Mouse (Mus musculus): ENCODE results near the gene Kcnh6. TPM values are rescaled to one million over a fixed set of nuclear protein-coding genes. Genes with fewer than 3 reads are reported as not detected.
"Not testable (repeated sequence)": the region's sequence is repeated elsewhere in the genome, so short reads cannot be mapped to it uniquely, and the experiment has no call there.

The Kcnh6 gene
- total RNA-seq, 4 experiments from 2014 or later, result 1.9 to 2.6 (median 2.2) TPM

DNA sequence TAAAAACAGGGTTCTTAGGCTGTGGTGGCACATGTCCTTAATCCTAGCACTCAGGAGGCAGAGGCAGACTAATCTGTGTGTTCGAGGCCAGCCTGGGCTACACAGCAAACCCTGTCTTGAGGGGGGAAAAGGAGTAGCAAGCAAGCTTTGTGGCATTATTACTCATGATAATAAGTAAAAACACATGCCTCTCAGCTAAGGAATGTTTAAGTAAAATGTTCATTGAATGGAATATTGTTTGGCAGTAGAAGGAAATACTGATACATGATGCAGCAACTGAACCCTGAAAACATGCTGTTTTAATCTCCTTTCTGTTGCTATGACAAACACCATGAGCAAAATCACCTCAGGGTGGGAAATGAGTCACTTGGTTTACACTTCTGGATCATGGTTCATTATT, 53.4 kb downstream of the Kcnh6 start:
- no peak for DNase-seq (ENCODE audit: low spot score in 2 of 2)

DNA sequence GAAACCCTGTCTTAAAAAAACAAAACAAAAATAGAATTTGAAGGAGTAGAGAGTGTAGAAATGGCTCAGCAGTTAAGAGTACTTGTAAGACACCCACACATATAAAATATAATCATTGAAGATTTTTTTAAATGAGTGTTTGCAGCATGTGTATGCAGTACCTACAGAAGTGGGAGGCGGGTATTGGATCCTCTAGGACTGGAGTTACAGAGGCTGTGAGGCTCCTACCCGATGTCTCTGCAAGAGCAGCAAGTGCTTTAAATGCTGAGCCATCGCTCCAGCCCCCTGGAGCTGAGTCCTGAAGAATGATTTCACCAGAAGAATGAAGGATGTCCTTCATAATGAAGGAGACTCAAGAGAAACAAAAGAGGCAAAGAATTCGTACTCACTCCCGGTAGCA, 55.8 kb downstream of the Kcnh6 start:
- no peak for DNase-seq (ENCODE audit: low spot score in 2 of 2)

DNA sequence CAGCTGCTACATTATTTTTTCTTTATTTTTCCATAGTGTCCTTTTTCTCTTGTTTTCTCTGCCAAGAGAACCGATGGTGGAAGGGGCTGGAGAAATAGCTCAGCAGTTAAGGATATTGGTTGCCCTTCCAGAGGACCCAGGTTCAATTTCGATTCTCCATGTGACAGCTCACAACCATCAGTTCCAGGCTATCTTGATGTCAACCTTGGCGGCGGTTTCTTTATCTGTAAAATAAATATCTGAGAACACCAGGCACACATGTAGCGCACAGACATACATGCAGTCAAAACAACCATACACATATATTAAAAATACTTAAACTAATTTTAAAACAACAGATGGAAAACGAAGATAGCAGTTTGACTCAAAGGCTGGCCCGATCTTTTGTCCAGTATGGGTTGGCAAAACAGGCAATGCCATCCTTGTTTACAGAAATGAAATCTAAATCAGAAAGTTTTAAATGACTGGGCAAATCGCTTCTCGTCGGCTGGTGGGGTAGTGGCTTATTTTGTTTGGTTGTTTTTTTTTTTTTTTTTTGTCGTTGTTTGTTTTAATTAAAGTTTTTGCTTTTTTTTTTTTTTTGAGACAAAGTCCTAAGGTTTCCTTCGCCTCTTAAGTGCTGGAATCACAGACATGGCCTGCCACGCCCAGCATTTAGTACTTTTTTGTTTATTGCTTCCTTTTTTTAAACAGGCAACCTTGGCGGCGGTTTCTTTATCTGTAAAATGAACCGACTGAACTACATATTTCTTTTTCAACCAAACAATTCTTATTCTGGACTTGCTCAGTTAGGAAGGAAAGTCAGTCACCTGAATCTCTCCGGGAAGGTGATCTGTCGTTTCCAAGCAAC, 57.4 kb downstream of the Kcnh6 start:
- no peak for DNase-seq (ENCODE audit: low spot score in 2 of 2)

DNA sequence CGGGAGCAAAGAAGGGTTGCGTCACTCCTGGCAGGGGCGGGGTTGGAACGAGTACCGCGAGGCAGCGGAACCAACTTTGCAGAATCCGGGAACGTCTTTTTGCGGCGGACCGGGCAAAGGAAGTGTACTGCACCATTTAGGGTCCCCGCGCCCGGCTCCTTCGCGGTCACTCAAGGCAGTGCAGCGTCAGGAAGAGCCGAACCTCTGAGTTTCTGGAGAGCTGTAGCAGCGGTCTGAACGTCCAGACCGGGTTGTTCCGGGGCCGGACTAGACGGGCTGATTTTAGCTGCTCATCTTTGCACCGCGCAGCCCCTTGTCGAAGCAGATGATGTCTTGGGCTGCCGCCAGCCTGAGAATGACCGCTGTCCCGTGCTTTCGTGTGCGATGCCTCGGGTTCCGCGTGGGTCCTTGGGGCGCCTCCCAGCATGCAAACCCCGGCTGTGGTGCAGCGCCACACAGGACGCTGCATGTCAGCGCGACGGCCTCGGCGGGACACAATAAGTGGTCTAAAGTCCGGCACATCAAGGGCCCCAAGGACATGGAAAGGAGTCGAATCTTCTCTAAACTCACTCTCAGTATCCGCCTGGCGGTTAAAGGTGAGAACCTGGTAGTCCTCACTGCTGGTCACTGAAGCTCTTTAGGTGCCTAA, 58.1 kb downstream of the Kcnh6 start, which contains the start of gene Taco1:
TSS of gene Taco1 (plus strand) at position 139 of the 649 bp plus-strand sequence.
- DNase-seq (ENCODE audit: low spot score in 2 of 2), result peak; percentile 89 to 95

DNA sequence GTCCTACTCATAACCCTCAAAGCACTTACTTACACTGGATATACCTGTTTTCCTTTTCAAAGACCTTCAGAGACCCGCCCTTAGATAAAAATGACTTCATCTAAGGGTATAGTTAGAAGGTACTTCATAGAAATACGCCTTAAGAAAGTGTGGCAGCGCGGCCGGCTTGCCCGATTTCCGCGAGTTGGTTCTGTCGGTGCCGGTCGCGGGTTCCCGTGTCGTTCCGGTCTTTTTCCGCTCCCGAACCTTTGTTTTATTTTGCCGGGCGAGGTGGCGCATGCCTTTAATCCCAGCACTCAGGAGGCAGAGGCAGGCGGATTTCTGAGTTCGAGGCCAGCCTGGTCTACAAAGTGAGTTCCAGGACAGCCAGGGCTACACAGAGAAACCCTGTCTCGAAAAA, 58.7 kb downstream of the Kcnh6 start:
- DNase-seq (ENCODE audit: low spot score in 2 of 2), result not testable (repeated sequence)

DNA sequence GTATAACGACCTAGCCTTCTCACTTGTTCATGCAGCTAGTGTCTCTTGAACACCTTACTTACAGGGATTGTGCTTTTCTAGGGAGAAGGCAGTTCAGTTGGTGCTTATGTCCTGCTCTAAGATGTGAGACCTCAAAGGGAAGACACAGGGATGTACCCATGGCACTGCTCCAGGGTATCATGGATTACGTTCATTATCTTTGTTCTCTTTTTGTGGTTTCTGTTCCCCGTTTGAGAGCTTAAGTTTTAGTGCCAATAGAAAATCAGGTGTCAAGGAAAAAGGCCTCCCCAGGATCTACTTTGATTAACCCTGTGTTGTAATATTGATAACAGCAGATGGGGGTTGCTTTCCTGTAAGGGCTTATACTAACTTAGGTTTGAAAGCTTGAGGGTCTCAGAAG, 65.8 kb downstream of the Kcnh6 start:
- no peak for DNase-seq (ENCODE audit: low spot score in 2 of 2)

DNA sequence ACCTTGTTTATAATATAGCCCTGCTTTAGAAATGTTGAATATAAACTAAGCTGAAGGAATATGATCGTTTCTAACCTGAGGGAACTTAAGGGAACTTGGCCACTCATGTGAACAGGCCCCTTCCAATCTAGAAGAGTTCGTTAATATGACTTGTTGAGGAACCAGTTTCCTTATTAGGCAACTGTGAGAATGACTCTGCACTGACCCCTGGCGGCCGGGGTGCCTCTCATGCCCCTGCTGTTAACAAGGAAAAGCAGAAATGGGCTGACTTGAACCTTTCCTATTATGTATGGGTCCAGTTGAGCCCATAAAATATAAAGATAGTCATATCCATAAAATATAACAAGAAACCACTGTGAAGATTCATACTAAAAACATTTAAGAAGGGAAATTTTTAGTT, 68.4 kb downstream of the Kcnh6 start:
- peak in 1 of 2 experiments; percentile 34 for DNase-seq (ENCODE audit: low spot score in 2 of 2)

Other genes with a start within 250 kb of the Kcnh6 start
- gene Cyb561, start 54.8 kb upstream of the Kcnh6 start, total RNA-seq (2022), result 10 to 100 TPM; 86.6 to 90.7 (median 89.1) TPM
- gene Ace, start 40.2 kb upstream of the Kcnh6 start, total RNA-seq (2022), result 10 to 100 TPM; 18.6 to 24.5 (median 20.5) TPM
- gene Ace3, start 13.4 kb upstream of the Kcnh6 start, total RNA-seq (2022), result not detected
- 100 to 1,000 TPM; 126 to 137 (median 132) TPM for gene Dcaf7, start 28.7 kb downstream of the Kcnh6 start, total RNA-seq (2022)
- gene Taco1, start 57.9 kb downstream of the Kcnh6 start, total RNA-seq (2022), result 10 to 100 TPM; 16.1 to 18.2 (median 17.2) TPM
- 10 to 100 TPM; 28.2 to 31.8 (median 28.7) TPM for gene Map3k3, start 76.5 kb downstream of the Kcnh6 start, total RNA-seq (2022)
- 1 to 10 TPM in 1 of 4 experiments, not detected in 3; 1.7 TPM for gene Gm10840, start 152.7 kb downstream of the Kcnh6 start, total RNA-seq (2022)
- 10 to 100 TPM; 79.3 to 90.2 (median 86.9) TPM for gene Limd2, start 152.7 kb downstream of the Kcnh6 start, total RNA-seq (2022)
- gene Strada, start 194.0 kb downstream of the Kcnh6 start, total RNA-seq (2022), result 10 to 100 TPM; 29.0 to 34.0 (median 30.3) TPM
- gene Ccdc47, start 208.2 kb downstream of the Kcnh6 start, total RNA-seq (2022), result 10 to 100 TPM; 83.3 to 93.9 (median 86.2) TPM
- gene Ddx42, start 208.8 kb downstream of the Kcnh6 start, total RNA-seq (2022), result 10 to 100 TPM; 64.8 to 69.6 (median 68.7) TPM
- 10 to 100 TPM; 24.2 to 34.4 (median 29.6) TPM for gene Ftsj3, start 248.0 kb downstream of the Kcnh6 start, total RNA-seq (2022)
- 100 to 1,000 TPM; 185 to 217 (median 197) TPM for gene Psmc5, start 248.0 kb downstream of the Kcnh6 start, total RNA-seq (2022)